Comparison of ENCODE assay signal across 14 mouse cellular contexts in genomic region chr7:30493401-30493931, GRCm38 (mm10). TPM values are rescaled to one million over a fixed set of nuclear protein-coding genes. Genes with fewer than 3 reads are reported as not detected.
A peak's percentile ranks its signal among the peaks of the same experiment; 100 is the strongest.
DNase-seq lines count a peak whose midpoint lies in the region; ATAC-seq and TF ChIP-seq lines count a peak whose summit lies in the region.
"Had no signal": no experiment of that assay in that cellular context is flagged by ENCODE, and none has a peak within 500 bp of the region (broad histone marks: within the 10 kb centered on the region; RNA-seq: fewer than 3 reads in every experiment).

Gene Prodh2, plus strand, starts transcription at chr7:30493622.

- no peak within 1 kb of the TSS for H3K9ac ChIP-seq in hindbrain, postnatal 0 days (replicated peaks; ENCODE audit: low read length)
- H3K9ac ChIP-seq in hindbrain, embryonic 11.5 days (ENCODE audit: low read depth, low read length) = no peak within 1 kb of the TSS
- H3K9ac ChIP-seq: embryonic facial prominence, embryonic 13.5 days; forebrain, embryonic 15.5 days; hindbrain, embryonic 13.5 days; limb, embryonic 15.5 days had no signal

- no peaks in the 10 kb centered on the region for H3K9me3 ChIP-seq in hindbrain, postnatal 0 days (ENCODE audit: low read length)
- H3K9me3 ChIP-seq in hindbrain, embryonic 11.5 days (ENCODE audit: control insufficient read depth, low read length) = no peaks in the 10 kb centered on the region
- H3K9me3 ChIP-seq: embryonic facial prominence, embryonic 13.5 days; forebrain, embryonic 15.5 days; hindbrain, embryonic 13.5 days; limb, embryonic 15.5 days had no signal

- 47% methylated on average over 11 of the region's 11 CpGs for WGBS in hindbrain, postnatal 0 days
- 49% methylated on average over 11 of the region's 11 CpGs for WGBS in hindbrain, embryonic 11.5 days
- WGBS in small intestine, adult 2 months = 28% methylated on average over 11 of the region's 11 CpGs

- no peak within 1 kb of the TSS for H3K27ac ChIP-seq in hindbrain, postnatal 0 days
- H3K27ac ChIP-seq in hindbrain, embryonic 11.5 days (ENCODE audit: low read depth, low read length) = no peak within 1 kb of the TSS
- no peak within 1 kb of the TSS for H3K27ac ChIP-seq in small intestine, adult 2 months (ENCODE audit: insufficient read depth, low read depth, low read length)
- H3K27ac ChIP-seq: embryonic facial prominence, embryonic 13.5 days; forebrain, embryonic 15.5 days; hindbrain, embryonic 13.5 days; limb, embryonic 15.5 days had no signal

- H3K36me3 ChIP-seq in hindbrain, postnatal 0 days (ENCODE audit: insufficient read depth, low read length) = no peaks in the 10 kb centered on the region
- no peaks in the 10 kb centered on the region for H3K36me3 ChIP-seq in hindbrain, embryonic 11.5 days (ENCODE audit: control insufficient read depth, insufficient read depth, low read length)
- no peaks in the 10 kb centered on the region for H3K36me3 ChIP-seq in small intestine, adult 2 months (ENCODE audit: control insufficient read depth, insufficient read depth, low read length)
- H3K36me3 ChIP-seq: embryonic facial prominence, embryonic 13.5 days; forebrain, embryonic 15.5 days; hindbrain, embryonic 13.5 days; limb, embryonic 15.5 days had no signal

- H3K4me3 ChIP-seq in hindbrain, postnatal 0 days (ENCODE audit: low read length) = no peak within 1 kb of the TSS
- H3K4me3 ChIP-seq in hindbrain, embryonic 11.5 days (ENCODE audit: low read depth, low read length) = no peak within 1 kb of the TSS
- no peak within 1 kb of the TSS for H3K4me3 ChIP-seq in small intestine, adult 2 months (ENCODE audit: low read depth, low read length)
- H3K4me3 ChIP-seq: embryonic facial prominence, embryonic 13.5 days; forebrain, embryonic 15.5 days; hindbrain, embryonic 13.5 days; limb, embryonic 15.5 days had no signal

- ATAC-seq in hindbrain, postnatal 0 days = no peak
- ATAC-seq in hindbrain, embryonic 11.5 days (ENCODE audit: low FRiP score) = no peak
- ATAC-seq: forebrain, embryonic 15.5 days had no signal

- no peaks in the 10 kb centered on the region for H3K4me1 ChIP-seq in hindbrain, postnatal 0 days (ENCODE audit: insufficient read depth, low read length)
- H3K4me1 ChIP-seq in hindbrain, embryonic 11.5 days (replicated peaks; ENCODE audit: control insufficient read depth, insufficient read depth, low read length) = no peaks in the 10 kb centered on the region
- peaks cover 4% of the 10 kb centered on the region for H3K4me1 ChIP-seq in small intestine, adult 2 months (ENCODE audit: control insufficient read depth, insufficient read depth, insufficient read length, low read length)
- H3K4me1 ChIP-seq: forebrain, embryonic 15.5 days; hindbrain, embryonic 13.5 days had no signal

- no peak for DNase-seq in hindbrain, postnatal 0 days (ENCODE audit: low spot score)
- no peak for DNase-seq in hindbrain, embryonic 11.5 days (ENCODE audit: low spot score)
- DNase-seq in kidney, adult 11 months = peak; percentile 85
- DNase-seq in kidney, postnatal 36 days = peak; percentile 63 to 87
- DNase-seq in layer of hippocampus, adult 8-10 months (ENCODE audit: low spot score in 2 of 2) = no peak
- no peak for DNase-seq in cerebellum, postnatal 25 days
- DNase-seq in left cerebral cortex, adult 8-10 months (ENCODE audit: low spot score in 2 of 2) = no peak

- no peak for TF ChIP-seq POLR2A in small intestine, adult 2 months (IDR thresholded peaks at IDR 0.05; ENCODE audit: low read depth, low read length)

- H3K4me2 ChIP-seq in hindbrain, postnatal 0 days (ENCODE audit: low read depth, low read length) = no peak within 1 kb of the TSS
- no peak within 1 kb of the TSS for H3K4me2 ChIP-seq in hindbrain, embryonic 11.5 days (replicated peaks; ENCODE audit: low read depth, low read length)
- H3K4me2 ChIP-seq: embryonic facial prominence, embryonic 13.5 days; forebrain, embryonic 15.5 days; hindbrain, embryonic 13.5 days; limb, embryonic 15.5 days had no signal

- no peaks in the 10 kb centered on the region for H3K27me3 ChIP-seq in hindbrain, postnatal 0 days (ENCODE audit: insufficient read depth, low read length)
- H3K27me3 ChIP-seq in hindbrain, embryonic 11.5 days (ENCODE audit: control insufficient read depth, insufficient read depth, low read length) = no peaks in the 10 kb centered on the region
- H3K27me3 ChIP-seq in small intestine, adult 2 months (ENCODE audit: control insufficient read depth, insufficient read depth, low read length) = no peaks in the 10 kb centered on the region
- H3K27me3 ChIP-seq: forebrain, embryonic 15.5 days had no signal

- TF ChIP-seq CTCF in hindbrain, postnatal 0 days (IDR thresholded peaks at IDR 0.05; ENCODE audit: low read depth) = 0 out of 2 replicates have a peak, but pooled peaks have one; percentile 1
- TF ChIP-seq CTCF in small intestine, adult 2 months (IDR thresholded peaks at IDR 0.05; ENCODE audit: extremely low read depth, insufficient read length, insufficient replicate concordance, low read depth, low read length) = 0 out of 2 replicates have a peak, but pooled peaks have one; percentile 3

RNA-seq across cellular contexts. Expression of gene Prodh2, which starts in this region (rescaled TPM):
- not detected in 2 replicates for total RNA-seq in hindbrain, postnatal 0 days (2014; rRNA removed)
- polyA plus RNA-seq in hindbrain, postnatal 0 days (2015; fragmentation: Nextera tagmentation; extraction: Ambion mirVana) = 0.24 TPM in 1 of 2 replicates, not detected in the other
- not detected in 2 replicates for polyA plus RNA-seq in hindbrain, embryonic 11.5 days (2014; fragmentation: Nextera tagmentation; extraction: Ambion mirVana)
- 0.67 and 19.4 TPM in 2 replicates for polyA plus RNA-seq in small intestine, adult 2 months (2012; rRNA removed)
- under 1 TPM in 1 of 4 experiments, not detected in 3; 0.56 TPM for total RNA-seq in layer of hippocampus, adult 8-10 months (2022)
- total RNA-seq in left cerebral cortex, adult 8-10 months (2022) = not detected
- total RNA-seq: gastrocnemius, adult 8-10 months had no signal
- polyA plus RNA-seq: embryonic facial prominence, embryonic 13.5 days; forebrain, embryonic 15.5 days; heart, embryonic 14.5 days; hindbrain, embryonic 13.5 days had no signal

Comparison
In these comparisons a context has a peak if more than half of its experiments do, and no peak if none do; other contexts are left out.
1. DNase-seq: peak in kidney, adult 11 months (single experiment) and kidney, postnatal 36 days (2 of 2); none in hindbrain, postnatal 0 days (single experiment), hindbrain, embryonic 11.5 days (single experiment), layer of hippocampus, adult 8-10 months (0 of 2), cerebellum, postnatal 25 days (0 of 2) and left cerebral cortex, adult 8-10 months (0 of 2).